Mouse (Mus musculus) erythroid progenitor cell, adult 5-6 weeks (primary cell): ENCODE measurements around the gene Smarcc2. TPM values are rescaled to one million over a fixed set of nuclear protein-coding genes. Genes with fewer than 3 reads are reported as not detected.
A peak's percentile ranks its signal among the peaks of the same experiment; 100 is the strongest.

ENCODE experiments used
- ATAC-seq: replicated peaks from 2 replicates; pipeline ENCODE4 v1.8.0; 2016; ENCODE audit warnings: moderate number of reproducible peaks, mild to moderate bottlenecking, moderate TSS enrichment, inconsistent platforms; ENCODE audit not compliant: poor library complexity, low FRiP score, severe bottlenecking
- total RNA-seq, 2 experiments: library from RNA; stranded (forward) in 1 of 2; stranded (reverse) in 1 of 2; fragments of 150-400 nt in 1 of 2; fragments of 186-747, 209-891 nt in 1 of 2; gene quantifications; 2 replicates each; pipeline versions ENCODE4 v1.2.3 to v1.2.4; 2015 to 2017; ENCODE audit warnings: low replicate concordance in 2 of 2

Smarcc2 gene
- total RNA-seq (2015; ENCODE audit: low replicate concordance), result 70.4 and 112 TPM in 2 replicates
- 101 and 117 TPM in 2 replicates for total RNA-seq (2017; ENCODE audit: low replicate concordance)

- peak; percentile 78 for ATAC-seq
Measured at GRCm38 (mm10) chr10:128458719-128459408, at the start of gene Smarcc2. Smarcc2 (plus strand) TSS chr10:128459248.

- peak; percentile 90 for ATAC-seq
Measured at GRCm38 (mm10) chr10:128409692-128410559, 49.1 kb upstream of the Smarcc2 start.

GRCm38 (mm10) chr10:128410560-128410845, 48.5 kb upstream of the Smarcc2 start:
- ATAC-seq, result no peak

- peak; percentile 80 for ATAC-seq
Measured at GRCm38 (mm10) chr10:128411211-128412054, 47.6 kb upstream of the Smarcc2 start, which contains the start of the genes Nabp2 and Rnf41. Nabp2 (minus strand) TSS chr10:128411492. Rnf41 (plus strand) TSS chr10:128411657.

- ATAC-seq, result no peak
Measured at GRCm38 (mm10) chr10:128412055-128412381, 47.0 kb upstream of the Smarcc2 start.

GRCm38 (mm10) chr10:128412558-128412957, 46.5 kb upstream of the Smarcc2 start:
- no peak for ATAC-seq

- no peak for ATAC-seq
Measured at GRCm38 (mm10) chr10:128413076-128413475, 46.0 kb upstream of the Smarcc2 start.

GRCm38 (mm10) chr10:128414848-128415247, 44.2 kb upstream of the Smarcc2 start:
- no peak for ATAC-seq

- ATAC-seq, result no peak
Measured at GRCm38 (mm10) chr10:128422426-128422825, 36.6 kb upstream of the Smarcc2 start.

DNA sequence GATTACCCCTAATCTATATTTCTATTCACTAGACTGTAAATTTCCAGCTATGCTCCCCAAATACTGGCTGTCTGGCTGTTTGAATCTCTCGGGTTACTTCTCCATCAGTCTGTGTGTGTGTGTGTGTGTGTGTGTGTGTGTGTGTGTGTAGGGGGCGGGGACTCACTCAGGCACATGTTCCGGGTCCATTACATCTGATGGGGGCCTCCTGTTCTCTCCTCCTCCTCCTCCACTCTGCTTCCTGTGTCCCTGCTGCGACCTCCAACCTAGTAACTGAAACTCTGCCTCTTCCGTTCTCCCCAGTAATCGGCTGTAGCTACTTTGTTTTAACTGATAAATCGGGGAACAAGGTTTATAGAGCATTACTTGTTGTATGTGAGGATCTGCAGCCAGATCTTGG, 34.4 kb upstream of the Smarcc2 start:
- ATAC-seq, result no peak

- no peak for ATAC-seq
Measured at GRCm38 (mm10) chr10:128425260-128425659, 33.8 kb upstream of the Smarcc2 start.

DNA sequence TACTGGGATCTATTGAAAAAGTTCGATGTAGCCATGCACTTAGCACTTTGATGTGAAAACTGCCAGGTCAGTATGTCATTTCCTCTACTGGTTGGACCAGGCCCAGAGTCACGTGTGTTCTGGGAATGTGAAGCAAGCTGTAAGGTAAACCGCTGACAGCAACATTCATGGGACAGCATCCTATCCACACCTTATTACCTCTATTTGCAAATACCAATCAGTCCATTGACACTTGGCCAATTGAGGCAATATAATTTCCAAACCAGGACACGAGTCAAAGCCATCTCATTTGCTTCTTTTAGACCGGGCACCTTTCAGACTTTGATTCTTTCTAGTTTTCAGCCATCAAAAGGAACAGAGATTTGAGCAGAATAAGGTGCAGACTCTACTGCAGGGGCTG, 30.0 kb upstream of the Smarcc2 start:
- no peak for ATAC-seq

- no peak for ATAC-seq
Measured at GRCm38 (mm10) chr10:128429454-128429853, 29.6 kb upstream of the Smarcc2 start.

DNA sequence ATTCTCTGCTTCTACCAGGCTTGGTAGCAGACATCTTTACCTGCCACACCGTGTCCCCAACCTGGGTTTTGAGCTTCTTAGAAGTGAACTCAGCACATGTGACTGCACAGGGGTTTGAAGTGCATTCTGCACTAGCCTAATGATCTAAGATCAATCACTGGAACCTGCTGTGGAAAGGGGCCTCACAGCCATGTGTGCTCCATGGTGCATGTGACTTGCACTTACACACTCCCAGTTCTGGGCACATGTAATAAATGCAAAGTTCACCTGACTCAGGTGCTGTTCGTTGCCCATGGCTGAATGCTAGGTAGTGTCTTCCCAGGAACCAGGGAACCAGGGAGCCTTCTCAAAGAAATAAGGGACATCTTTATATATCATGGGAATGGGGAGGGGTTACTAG, 25.6 kb upstream of the Smarcc2 start:
- no peak for ATAC-seq

DNA sequence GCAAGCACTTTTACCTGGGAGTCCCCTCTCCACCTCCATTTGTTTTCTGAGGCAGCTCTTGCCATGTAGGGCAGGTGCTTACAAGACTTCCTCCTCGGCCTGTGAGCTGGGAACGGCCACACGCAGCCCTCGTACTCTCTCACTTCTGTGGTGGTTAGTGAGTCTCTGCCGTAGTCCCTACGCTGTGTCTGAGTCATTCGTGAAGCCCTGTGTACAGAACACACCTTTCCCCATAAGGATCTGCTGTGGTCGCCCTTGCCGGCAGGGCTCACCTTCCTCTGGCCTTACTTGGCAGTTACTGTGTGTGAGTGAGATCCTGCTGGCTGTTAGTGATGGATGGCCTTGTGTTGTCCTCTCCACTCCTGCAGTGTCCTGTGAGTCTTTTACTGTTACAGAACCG, 24.4 kb upstream of the Smarcc2 start:
- no peak for ATAC-seq

DNA sequence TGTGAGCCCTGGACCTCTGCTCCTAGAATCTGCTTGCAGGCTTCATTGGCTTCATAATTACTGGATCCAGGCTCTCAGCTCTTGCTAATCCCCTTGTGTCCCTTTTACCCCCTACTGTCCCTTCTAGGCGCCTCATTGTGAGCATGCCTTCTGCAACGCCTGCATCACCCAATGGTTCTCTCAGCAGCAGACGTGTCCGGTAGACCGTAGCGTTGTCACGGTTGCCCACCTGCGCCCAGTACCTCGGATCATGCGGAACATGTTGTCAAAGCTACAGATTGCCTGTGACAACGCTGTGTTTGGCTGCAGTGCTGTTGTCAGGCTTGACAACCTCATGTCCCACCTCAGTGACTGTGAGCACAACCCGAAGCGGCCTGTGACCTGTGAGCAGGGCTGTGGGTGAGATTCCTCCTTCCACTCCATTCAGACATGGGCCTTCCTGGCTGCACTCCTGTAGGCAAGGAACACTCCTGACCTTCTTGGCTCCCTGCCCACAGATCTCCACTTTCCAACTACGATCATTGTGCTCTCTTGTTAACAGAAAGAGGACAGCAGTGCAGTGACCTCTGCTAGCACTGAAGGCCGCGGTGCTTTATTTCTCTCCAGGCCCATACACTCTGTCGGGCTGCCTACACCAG, 23.7 kb upstream of the Smarcc2 start:
- no peak for ATAC-seq

- no peak for ATAC-seq
Measured at GRCm38 (mm10) chr10:128435873-128436272, 23.2 kb upstream of the Smarcc2 start.

DNA sequence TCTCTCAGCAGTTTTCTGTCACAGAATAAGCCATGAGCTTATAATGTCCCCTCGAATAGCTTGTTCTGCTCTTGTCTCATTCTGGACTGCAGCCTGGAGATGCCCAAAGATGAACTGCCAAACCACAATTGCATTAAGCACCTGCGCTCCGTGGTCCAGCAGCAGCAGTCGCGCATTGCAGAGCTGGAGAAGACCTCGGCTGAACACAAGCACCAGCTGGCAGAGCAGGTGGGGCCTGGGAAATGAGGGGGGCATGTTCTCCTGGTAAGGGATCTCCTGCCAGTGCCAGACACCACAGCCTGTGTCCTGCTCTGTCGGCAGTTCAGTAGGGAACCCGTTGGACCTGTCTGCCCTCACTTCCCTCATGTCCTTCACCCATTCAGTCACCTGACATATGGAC, 22.7 kb upstream of the Smarcc2 start:
- no peak for ATAC-seq

DNA sequence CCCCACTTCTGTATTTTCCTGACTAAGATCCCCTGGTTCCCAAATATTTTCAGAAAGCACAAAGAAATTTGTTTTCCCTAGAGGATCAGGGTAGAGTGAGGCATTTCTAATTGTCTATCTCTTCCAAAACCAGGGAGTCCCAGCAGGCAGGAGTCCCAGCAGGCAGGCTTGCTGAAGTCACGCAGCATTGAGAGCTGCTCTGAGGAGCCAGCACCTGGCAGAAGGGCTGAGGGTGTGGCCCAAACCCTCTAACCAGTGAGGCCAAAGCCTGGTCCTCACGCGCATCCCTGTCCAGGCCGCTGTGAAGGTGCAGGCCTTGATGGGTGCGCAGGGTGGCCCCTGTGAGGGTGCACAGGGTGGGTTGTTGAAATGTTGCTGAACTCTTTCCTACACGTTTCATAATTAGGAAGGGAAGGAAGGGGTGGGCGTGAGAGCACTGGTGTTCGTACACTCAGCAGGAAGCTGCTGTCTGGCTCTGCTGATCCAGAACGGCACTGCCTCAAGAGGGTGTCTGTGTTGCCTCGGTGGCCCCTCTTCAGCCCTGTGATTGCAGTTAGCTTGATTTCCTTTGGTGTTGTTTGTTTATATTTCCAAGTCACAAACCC, 20.3 kb upstream of the Smarcc2 start:
- ATAC-seq, result no peak
